ENCODE assay signal across 8 mouse cellular contexts in the genomic region with DNA sequence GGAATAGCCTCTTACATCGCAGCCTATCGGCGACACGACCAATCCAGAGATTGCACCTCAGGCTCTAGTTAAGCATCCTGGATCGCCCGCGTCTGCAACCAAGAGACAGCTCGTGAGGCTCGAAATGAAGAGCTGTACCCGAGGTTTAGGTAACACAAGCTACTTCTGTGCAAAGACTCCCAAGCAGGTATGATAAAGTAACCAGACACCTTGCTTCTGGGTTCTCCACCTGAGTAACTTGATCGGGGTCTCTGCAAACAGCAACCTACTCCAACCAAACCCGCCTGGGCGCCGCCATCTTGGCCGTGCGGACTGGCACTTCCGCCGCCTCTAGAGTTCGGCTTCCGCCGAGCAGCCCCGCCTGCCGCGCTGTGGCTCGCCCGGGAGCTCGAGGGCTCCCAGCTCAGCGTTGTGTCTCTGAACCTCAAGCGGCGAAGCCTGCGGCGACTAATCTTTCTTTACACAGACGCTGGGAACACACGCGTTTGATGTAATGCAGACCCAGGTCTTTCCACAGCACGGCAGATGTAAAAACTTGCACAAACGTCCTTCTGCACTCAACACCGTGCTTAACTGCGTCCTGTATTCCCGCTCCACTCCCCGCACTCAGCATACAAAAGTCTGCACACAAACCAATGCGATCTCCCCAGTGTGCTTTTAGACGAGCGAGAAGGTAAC. TPM values are rescaled to one million over a fixed set of nuclear protein-coding genes. Genes with fewer than 3 reads are reported as not detected.
DNase-seq lines count a peak whose midpoint lies in the region; ATAC-seq and TF ChIP-seq lines count a peak whose summit lies in the region.

A gene (minus strand): TSS at position 332 of the 678 bp plus-strand sequence.

- TF ChIP-seq POLR2A in bone marrow macrophage, adult 2 months (IDR thresholded peaks at IDR 0.05; ENCODE audit: borderline replicate concordance, low read depth, low read length) = peak; percentile 86
- TF ChIP-seq POLR2A in embryonic fibroblast, embryonic 13.5 days (IDR thresholded peaks at IDR 0.05; ENCODE audit: low read depth, low read length) = peak; percentile 87
- peak; percentile 50; the same call in 1 of the 2 replicates for TF ChIP-seq POLR2A in liver, adult 2 months (IDR thresholded peaks at IDR 0.05; ENCODE audit: extremely low read depth, insufficient read depth, low read length)

- H3K27me3 ChIP-seq in heart, embryonic 10.5 days (ENCODE audit: insufficient read depth, poor library complexity, severe bottlenecking) = no peaks in the 10 kb centered on the region
- H3K27me3 ChIP-seq in kidney, embryonic 14.5 days (ENCODE audit: control insufficient read depth, insufficient read depth, low read length) = no peaks in the 10 kb centered on the region
- no peaks in the 10 kb centered on the region for H3K27me3 ChIP-seq in liver, adult 2 months (ENCODE audit: control insufficient read depth, insufficient read depth, low read length)

- peak within 1 kb of the TSS; percentile 84 for H3K4me2 ChIP-seq in kidney, embryonic 14.5 days (replicated peaks; ENCODE audit: low read depth, low read length)

- no peaks in the 10 kb centered on the region for H3K79me2 ChIP-seq in liver, adult 2 months (ENCODE audit: control insufficient read depth, insufficient read depth, low read length)

- H3K9ac ChIP-seq in kidney, embryonic 14.5 days (ENCODE audit: low read depth, low read length) = peak within 1 kb of the TSS; percentile 75
- H3K9ac ChIP-seq in liver, adult 2 months (ENCODE audit: low read depth, low read length) = peak within 1 kb of the TSS; percentile 59

- peaks cover 7% of the 10 kb centered on the region for H3K4me1 ChIP-seq in bone marrow macrophage, adult 2 months (ENCODE audit: control insufficient read depth, insufficient read depth, low read length)
- H3K4me1 ChIP-seq in embryonic fibroblast, embryonic 13.5 days (ENCODE audit: control insufficient read depth, insufficient read depth, low read length) = no peaks in the 10 kb centered on the region
- peaks cover 7% of the 10 kb centered on the region for H3K4me1 ChIP-seq in heart, embryonic 10.5 days
- H3K4me1 ChIP-seq in kidney, embryonic 14.5 days (ENCODE audit: control insufficient read depth, insufficient read depth, low read length) = peaks cover 11% of the 10 kb centered on the region; the same call in 1 of the 2 replicates
- H3K4me1 ChIP-seq in liver, adult 2 months (ENCODE audit: control insufficient read depth, insufficient read depth, low read length) = peaks cover 2% of the 10 kb centered on the region; the same call in 1 of the 2 replicates

- H3K4me3 ChIP-seq in bone marrow macrophage, adult 2 months (ENCODE audit: insufficient read depth, low read length) = peak within 1 kb of the TSS; percentile 77
- H3K4me3 ChIP-seq in embryonic fibroblast, embryonic 13.5 days (ENCODE audit: insufficient read depth, low read length) = peak within 1 kb of the TSS; percentile 83
- peak within 1 kb of the TSS; percentile 75 for H3K4me3 ChIP-seq in heart, embryonic 10.5 days
- peak within 1 kb of the TSS; percentile 73 for H3K4me3 ChIP-seq in kidney, embryonic 14.5 days (ENCODE audit: low read length)
- peak within 1 kb of the TSS; percentile 68 for H3K4me3 ChIP-seq in liver, adult 2 months (ENCODE audit: insufficient read depth, low read depth, low read length)

- peak; percentile 95 for ATAC-seq in kidney, embryonic 14.5 days (ENCODE audit: low FRiP score, low TSS enrichment)
- ATAC-seq in monocyte, adult 5-6 weeks (replicated peaks; ENCODE audit: insufficient number of reproducible peaks, low FRiP score, low TSS enrichment, poor library complexity, severe bottlenecking) = peak; percentile 93

- peaks cover 30% of the 10 kb centered on the region for H3K36me3 ChIP-seq in heart, embryonic 10.5 days
- H3K36me3 ChIP-seq in kidney, embryonic 14.5 days (ENCODE audit: control insufficient read depth, insufficient read depth, low read length) = peaks cover 8% of the 10 kb centered on the region; the same call in 1 of the 2 replicates
- no peaks in the 10 kb centered on the region for H3K36me3 ChIP-seq in liver, adult 2 months (ENCODE audit: control insufficient read depth, insufficient read depth, low read length)

- H3K9me3 ChIP-seq in heart, embryonic 10.5 days = no peaks in the 10 kb centered on the region
- H3K9me3 ChIP-seq in kidney, embryonic 14.5 days (ENCODE audit: control insufficient read depth, low read length) = no peaks in the 10 kb centered on the region

- DNase-seq in CD4-positive helper T cell, adult 2 months (ENCODE audit: low read depth, low spot score) = peak; percentile 84
- DNase-seq in heart, embryonic 10.5 days (ENCODE audit: low spot score) = peak; percentile 93
- peak; percentile 62 for DNase-seq in liver, adult 2 months (ENCODE audit: extremely low read depth, low read depth, low spot score)
- DNase-seq in spleen, postnatal 36 days (ENCODE audit: low spot score in 2 of 2) = peak; percentile 77 to 78

- H3K27ac ChIP-seq in bone marrow macrophage, adult 2 months (ENCODE audit: insufficient read depth, low read depth, low read length) = no peak within 1 kb of the TSS
- peak within 1 kb of the TSS; percentile 2; the same call in 1 of the 2 replicates for H3K27ac ChIP-seq in embryonic fibroblast, embryonic 13.5 days (ENCODE audit: insufficient read depth, low read length)
- peak within 1 kb of the TSS; percentile 90 for H3K27ac ChIP-seq in heart, embryonic 10.5 days
- H3K27ac ChIP-seq in kidney, embryonic 14.5 days (ENCODE audit: low read depth, low read length) = peak within 1 kb of the TSS; percentile 80
- H3K27ac ChIP-seq in liver, adult 2 months (replicated peaks; ENCODE audit: insufficient read depth, low read depth, low read length) = no peak within 1 kb of the TSS

- TF ChIP-seq CTCF in bone marrow macrophage, adult 2 months (IDR thresholded peaks at IDR 0.05; ENCODE audit: low read depth, low read length) = no peak
- TF ChIP-seq CTCF in embryonic fibroblast, embryonic 13.5 days (IDR thresholded peaks at IDR 0.05; ENCODE audit: borderline replicate concordance, insufficient read depth, low read length) = no peak
- no peak for TF ChIP-seq CTCF in liver, adult 2 months (IDR thresholded peaks at IDR 0.05; ENCODE audit: low read depth, low read length)

- under 1% methylated on average over 44 of the region's 44 CpGs for WGBS in heart, embryonic 10.5 days
- WGBS in kidney, embryonic 14.5 days = under 1% methylated on average over 44 of the region's 44 CpGs
- under 1% methylated on average over 44 of the region's 44 CpGs for WGBS in liver, adult 2 months

RNA-seq across cellular contexts. Expression of the gene that starts here (rescaled TPM):
- 9.7 and 10.6 TPM in 2 replicates for polyA plus RNA-seq in bone marrow macrophage, adult 2 months (2012; ENCODE audit: insufficient read depth, insufficient read length, missing spikeins)
- polyA plus RNA-seq in embryonic fibroblast, embryonic 13.5 days (2011; ENCODE audit: insufficient read length, low read depth, missing spikeins) = 12.2 and 13.0 TPM in 2 replicates
- polyA plus RNA-seq in heart, embryonic 10.5 days (2016; fragmentation: Nextera tagmentation; extraction: Ambion mirVana) = 31.4 and 32.0 TPM in 2 replicates
- polyA plus RNA-seq in kidney, embryonic 14.5 days (2014; fragmentation: Nextera tagmentation; extraction: Ambion mirVana) = 19.4 and 30.6 TPM in 2 replicates
- total RNA-seq in liver, adult 2 months (2014; rRNA removed) = 2.4 and 3.3 TPM in 2 replicates
- polyA plus RNA-seq in liver, adult 2 months (2012; rRNA removed) = 6.2 and 10.5 TPM in 2 replicates
- 5.3 to 13.1 TPM (median 8.3 TPM) in 3 replicates for total RNA-seq in monocyte, adult 5-6 weeks (2017)

Comparison
In these comparisons a context has a peak if more than half of its experiments do, and no peak if none do; other contexts are left out.
1. H3K27ac ChIP-seq: peak in embryonic fibroblast, embryonic 13.5 days (single experiment), heart, embryonic 10.5 days (single experiment) and kidney, embryonic 14.5 days (single experiment); none in bone marrow macrophage, adult 2 months (single experiment) and liver, adult 2 months (single experiment).
2. Peak in every context shown above with its lines, with median percentiles within 50 percentile points of each other: DNase-seq, H3K4me3 ChIP-seq and POLR2A ChIP-seq.